Mouse (Mus musculus) cerebellum, adult 18-20 months (tissue): ENCODE results near the gene Kin.

Experiments used
- DNase-seq, 2 experiments: peaks; one replicate each; pipeline ENCODE4 v3.0.0; 2021

Gene Kin

DNA sequence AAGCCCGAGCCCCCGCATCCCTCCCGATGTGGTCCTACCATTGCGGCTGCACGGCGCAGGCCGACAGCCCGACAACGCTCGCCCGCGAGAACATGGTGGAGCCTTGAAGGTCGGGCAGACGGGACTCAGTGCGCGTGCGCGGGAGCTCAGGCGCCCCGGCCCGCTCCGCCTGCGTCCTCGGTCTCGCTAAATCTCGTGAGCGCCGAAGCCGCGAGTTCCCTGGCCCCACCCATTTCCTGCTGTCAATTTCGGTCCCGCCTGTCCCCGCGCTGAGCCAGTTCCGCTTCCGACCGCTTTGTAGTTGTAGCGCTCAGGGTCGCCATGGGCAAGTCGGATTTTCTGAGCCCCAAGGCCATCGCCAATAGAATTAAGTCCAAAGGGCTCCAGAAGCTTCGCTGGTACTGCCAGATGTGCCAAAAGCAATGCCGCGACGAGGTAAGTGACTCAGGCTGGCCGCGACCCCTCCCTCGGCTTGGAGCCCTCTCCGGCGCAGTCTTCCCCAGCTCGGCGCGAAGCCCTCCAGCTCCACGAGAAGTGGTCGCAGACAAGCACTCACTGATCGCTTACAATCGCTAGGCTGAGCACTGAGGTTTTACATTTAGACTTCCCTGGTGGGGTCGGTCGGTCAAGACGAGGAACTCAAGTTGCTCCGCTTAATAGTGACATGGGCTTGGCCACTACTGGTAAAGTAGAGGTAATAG is at the start of gene Kin, which contains the start of gene Atp5c1:
Gene Kin (plus strand): TSS at position 284 of the 701 bp plus-strand sequence.
Gene Atp5c1 (minus strand): TSS at position 201 of the 701 bp plus-strand sequence.
- DNase-seq: peak; percentile 96 to 97

DNA sequence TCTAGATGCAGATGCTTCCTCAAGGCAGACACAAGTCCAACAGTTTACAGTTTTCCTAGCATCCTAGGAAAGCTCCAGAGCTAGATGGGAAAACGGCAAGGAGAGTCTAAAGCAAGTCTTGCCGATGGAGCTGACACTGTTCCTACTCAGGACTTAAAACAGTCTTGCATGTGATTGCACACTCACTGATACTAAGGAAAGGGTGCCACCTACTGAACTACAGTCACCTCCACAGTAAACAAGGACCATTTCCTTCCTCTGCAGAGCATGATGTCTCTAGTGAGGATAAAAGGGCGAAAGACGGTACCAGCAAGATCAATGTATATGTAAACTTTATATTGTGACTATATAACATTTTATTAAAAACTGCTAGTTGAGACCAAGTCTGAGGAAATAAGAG is 46.7 kb upstream of the Kin start:
- DNase-seq: no peak

DNA sequence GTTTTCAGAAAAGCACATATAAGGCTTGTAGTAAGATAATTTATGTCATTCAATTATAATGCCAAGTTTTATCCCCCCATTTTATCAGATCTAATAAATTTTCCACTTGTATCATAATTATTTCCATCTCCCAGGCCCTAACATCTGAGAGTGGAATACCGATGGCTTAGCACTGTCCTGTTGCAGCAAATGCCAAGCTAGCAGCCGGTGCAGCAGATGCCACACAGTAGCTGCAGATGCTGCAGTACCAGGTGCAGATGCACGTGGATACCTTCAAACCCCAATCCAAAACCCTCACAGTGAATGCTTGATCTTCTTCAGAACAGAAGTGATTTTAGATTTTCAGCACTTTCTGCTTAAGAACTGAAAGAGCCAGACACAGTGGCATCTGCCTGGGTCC is 45.4 kb upstream of the Kin start:
- DNase-seq: no peak

DNA sequence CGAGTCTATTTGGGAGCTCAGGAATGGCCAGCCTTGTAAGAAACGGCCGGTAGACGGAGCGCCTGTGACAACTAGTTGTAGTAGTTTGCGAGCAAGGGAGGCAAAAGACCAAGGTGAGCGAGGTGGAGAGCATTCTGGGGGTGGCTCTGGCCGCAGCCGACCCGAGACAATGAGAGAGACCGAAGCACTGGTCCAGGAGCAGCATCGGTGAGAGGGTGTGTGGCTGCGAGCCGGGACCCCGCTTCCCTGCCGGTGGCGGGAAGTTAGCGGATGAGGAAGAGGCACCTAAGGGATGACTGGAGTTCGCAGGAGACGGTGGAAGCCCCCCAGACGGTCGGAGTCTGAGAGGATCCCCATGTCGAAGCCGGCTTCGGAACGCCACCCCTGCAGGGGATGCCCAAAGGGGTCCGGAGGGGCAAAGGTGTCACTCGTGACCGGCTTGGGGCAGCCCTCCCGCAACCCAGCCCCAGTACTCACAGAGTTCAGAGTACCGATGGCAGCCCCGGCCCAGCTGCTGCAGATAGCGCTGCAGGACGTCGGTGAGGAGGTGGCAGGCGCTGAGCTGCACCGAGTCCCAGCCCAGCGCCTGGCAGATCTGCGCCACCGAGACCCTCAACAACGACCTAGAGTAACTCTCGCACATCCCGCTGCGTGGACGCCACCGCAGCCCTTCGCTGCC is 32.5 kb upstream of the Kin start:
- peak; percentile 37 to 50 for DNase-seq

DNA sequence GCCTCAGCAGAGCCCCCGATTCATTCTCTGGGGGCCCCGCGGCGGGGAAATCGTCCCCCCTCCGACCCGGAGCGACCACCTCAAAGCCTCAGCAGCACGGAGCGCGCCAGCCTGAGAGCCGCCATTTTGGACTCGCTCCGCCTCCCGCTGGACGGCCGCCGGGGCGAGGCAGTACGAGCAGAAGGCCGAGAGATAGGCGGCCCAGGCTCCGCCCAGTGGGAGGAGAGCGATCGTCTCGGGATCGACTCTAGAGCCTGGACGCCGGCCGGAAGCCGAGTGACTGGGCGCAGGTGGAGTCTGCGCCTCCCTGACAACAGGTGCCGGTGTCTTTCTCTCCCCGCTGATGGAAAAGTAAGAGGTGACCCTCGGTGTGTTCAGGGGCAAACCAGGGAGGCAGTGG is 31.9 kb upstream of the Kin start, which contains the start of gene Taf3:
Gene Taf3 (minus strand): TSS at position 136 of the 400 bp plus-strand sequence.
- DNase-seq: peak; percentile 95 to 96

DNA sequence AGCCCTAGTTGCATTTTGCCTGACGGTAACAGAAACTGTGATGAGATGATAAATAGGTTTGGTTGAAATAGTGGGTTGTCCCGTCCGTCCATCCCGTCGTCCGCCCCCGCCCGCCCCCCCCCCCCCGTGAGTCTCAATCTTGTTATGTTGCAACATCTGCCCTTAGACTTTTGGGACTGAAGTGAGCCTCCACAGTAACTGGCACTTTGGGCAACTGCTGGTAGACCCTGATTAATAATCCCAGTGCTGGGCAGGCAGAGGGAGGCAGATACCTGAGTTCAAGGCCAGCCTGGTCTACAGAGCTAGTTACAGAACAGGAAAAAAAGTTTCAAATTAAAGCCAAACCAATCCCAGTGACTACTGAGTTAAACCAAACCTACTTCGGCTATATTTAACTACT is 30.9 kb upstream of the Kin start:
- no peak for DNase-seq

DNA sequence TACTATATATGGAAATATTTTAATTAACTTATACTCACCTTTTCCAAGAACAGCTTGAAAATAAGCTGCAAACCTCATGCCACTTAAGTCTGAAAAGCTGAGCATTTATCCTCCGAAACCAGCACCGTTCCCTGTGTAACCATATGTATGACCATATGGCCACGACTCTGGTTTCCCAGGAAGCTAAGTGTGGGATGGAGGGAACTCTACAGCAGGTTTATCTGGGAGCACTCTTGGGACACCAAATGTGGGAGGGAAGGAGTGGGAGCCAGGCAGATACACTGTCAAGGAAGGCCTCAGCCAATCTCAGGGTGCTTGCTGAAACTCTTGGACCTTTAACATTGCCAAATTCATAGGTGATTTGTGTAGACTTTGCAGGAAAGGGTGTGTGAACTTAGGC is 29.5 kb upstream of the Kin start:
- no peak for DNase-seq

DNA sequence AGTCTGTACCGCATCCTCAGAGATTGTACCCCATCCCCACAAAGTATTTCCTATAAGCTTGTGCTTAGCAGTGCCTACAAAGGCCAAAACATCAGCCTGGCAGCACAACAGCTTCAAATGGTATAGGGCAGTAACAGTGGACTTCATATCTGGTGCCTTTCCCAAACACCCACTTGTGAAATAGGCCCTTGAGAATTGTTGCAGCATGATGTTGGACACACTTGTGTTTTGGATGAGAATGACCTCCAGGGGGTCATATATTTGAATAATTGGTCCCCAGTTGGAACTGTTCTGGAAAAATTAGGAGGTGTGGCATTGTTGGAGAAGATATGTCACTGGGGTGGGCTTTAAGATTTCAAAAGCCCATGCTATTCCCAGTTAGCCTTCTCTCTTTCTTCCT is 28.4 kb upstream of the Kin start:
- DNase-seq: no peak

DNA sequence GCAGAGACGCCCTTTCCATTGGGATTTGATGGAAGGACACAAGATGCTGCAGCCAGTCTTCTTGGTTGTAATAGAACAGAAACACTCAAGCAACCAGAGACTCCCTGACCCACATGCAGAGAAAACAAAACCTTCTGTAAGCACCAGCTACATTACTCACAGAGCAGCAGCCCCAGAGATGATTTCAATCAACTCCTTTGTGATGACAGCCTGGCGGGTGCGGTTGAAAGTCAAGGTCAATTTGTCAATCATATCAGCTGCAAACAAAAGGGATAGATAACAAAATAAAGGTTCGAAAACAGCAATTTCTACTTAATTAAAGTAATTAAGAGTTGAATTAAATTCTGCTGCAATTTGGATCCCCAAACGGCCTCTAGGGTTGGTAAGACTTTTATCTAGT is 21.6 kb upstream of the Kin start:
- no peak for DNase-seq

DNA sequence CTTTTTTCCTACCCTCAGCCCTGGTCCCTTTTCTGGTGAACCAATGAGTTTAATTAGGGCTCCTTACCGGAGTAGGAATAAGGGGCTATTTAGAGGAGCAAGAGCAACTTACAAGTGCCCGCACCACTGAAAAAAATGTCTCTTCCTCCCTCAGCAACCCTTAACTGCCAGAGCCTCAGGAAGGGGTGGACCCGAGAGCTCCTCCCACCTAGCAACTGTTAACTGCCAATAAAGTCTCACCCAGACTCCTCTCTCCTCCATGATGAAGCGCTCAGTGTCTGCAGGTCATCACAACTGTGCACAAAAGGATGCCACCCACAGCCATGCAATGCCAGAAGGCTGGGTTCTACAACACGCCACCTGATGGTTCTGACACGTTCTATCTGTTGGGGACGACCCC is 8.6 kb upstream of the Kin start:
- DNase-seq: no peak

DNA sequence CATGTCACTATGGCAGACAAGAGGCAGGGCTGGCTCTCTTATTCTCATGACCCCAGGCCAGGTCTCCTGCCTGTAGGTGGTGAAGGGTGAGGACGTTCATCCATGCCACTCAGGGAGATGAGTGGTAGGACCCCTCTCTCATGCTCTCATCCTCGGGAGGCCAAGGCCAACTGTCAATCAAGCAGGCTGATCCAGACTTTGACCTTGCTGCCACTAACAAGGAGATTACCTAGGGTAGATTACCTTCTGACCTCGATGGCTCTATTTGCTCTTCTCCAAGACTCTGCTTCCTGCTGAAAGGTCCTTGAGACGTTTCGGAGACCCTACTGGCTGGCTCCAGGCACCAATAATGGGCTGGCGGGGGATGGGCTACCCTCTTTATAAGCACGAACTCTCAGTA is 5.9 kb upstream of the Kin start:
- no peak for DNase-seq

DNA sequence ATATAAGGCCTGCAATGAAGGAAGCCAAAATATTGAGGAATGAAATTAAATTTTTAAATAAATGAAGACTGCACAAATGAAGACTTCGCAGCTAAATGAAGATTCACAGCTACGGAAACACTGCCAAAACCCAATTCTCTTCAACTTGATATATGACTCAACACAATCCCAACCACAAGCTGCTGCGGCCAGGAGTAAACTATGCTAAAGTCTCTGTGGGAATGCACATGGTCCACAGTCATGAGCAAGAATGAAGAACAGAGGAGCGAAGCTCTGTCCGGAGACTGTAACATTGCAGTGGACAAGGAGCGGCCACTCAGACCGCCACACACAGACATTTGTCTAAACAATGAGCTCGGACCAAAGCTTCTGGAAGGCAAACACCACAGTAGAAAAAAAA is 3.7 kb upstream of the Kin start:
- no peak for DNase-seq

DNA sequence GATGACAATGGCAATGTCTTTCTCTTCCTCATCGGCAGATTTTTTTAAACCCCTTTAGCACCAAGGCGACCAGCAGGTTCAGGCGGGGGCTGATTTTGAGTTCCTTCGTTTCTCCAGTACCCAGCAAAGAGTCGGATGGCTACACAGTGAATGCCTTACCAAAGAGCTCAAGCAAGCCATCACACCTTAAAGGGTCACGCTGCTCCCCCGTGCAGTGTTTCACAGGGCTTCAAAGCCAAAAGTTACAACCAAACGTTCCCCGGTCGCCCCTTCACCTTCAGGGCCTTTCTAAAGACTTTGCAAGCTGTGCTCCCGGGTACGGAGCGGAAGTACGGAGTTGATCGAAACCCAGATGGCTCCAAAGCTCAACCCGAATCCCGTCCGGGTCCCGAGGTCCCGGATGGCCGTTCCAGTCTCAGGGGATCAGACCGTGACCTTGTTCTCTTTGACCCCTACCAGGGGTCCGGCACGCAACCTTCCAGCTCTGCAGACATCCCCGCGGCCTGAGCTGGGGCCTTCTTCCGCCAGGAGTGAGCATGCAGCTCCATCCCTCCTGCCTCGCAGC is 566 bp upstream of the Kin start:
- DNase-seq: no peak

DNA sequence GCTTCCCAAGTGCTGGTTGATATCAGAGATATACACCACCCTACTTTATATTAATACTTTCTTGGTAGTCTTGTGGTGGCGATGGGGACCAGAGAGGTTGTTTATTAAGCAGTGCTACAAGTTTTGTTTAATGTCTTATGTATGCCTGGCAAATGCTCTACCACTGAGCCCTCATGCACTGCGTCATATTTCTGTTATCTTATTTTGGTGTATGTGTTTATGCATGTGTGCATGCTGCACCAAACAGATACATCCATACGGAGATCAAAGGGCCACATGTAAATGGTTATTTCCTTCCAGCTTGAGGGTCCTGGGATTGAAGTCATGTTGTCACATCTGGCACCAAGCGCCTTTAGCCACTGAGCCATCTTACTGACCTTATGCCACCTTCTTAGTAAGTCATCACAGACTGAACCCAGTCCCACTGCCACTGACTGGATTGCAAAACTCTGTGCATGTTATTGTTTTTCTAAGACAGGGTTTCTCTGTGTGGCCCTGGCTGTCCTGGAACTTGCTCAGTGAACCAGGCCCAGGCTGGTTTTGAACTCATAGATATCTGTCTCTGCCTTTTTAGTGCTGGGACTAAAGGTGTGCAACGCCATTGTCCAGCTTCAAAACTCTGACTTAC is 1.2 kb downstream of the Kin start:
- no peak for DNase-seq

DNA sequence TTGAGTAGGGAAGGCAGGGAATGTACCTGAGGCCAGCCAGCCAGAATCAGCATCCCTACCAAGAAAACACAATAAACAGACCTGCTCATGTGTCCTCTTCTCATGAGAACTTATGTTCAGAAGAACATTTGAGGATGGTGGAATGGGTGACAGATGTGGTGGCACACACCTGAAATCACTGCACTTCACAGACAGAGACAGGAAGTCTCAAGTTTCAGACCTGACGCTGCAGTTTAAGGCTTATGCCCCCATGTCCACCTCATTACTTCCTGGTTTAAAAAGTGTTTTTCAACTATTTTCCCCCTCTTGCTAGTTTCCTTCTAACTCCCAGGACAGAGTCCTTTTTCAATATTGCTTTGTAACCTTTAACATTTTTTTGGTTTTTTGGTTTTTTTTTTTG is 2.3 kb downstream of the Kin start:
- DNase-seq: no peak

DNA sequence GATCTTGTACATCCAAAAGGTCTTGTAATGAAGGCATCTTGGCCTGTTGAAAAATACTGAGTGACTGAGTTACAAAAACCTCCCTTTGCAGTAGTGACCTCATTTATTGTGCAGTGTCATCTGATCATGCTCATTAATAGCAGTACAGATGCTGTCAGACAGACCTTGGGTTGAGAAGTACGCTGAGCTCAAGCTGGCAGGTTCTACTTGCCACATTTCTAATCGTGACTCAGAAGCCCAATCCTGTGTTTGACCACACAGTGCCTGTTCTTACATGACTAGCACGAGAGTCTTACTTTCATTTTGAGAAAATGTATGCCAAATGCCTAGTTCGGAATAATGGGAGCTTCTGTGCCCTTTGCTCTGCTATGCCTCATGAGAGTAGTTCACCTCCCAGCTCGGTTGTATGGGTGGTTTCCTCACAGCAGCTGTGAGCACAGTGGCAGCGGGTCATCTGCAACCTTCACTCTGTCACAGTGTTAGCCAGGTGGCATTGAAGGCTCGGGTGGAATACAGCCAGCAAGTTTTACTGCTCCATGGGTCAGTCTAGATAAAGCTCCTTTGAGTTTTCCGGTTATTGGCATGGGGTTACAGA is 7.0 kb downstream of the Kin start:
- DNase-seq: no peak

DNA sequence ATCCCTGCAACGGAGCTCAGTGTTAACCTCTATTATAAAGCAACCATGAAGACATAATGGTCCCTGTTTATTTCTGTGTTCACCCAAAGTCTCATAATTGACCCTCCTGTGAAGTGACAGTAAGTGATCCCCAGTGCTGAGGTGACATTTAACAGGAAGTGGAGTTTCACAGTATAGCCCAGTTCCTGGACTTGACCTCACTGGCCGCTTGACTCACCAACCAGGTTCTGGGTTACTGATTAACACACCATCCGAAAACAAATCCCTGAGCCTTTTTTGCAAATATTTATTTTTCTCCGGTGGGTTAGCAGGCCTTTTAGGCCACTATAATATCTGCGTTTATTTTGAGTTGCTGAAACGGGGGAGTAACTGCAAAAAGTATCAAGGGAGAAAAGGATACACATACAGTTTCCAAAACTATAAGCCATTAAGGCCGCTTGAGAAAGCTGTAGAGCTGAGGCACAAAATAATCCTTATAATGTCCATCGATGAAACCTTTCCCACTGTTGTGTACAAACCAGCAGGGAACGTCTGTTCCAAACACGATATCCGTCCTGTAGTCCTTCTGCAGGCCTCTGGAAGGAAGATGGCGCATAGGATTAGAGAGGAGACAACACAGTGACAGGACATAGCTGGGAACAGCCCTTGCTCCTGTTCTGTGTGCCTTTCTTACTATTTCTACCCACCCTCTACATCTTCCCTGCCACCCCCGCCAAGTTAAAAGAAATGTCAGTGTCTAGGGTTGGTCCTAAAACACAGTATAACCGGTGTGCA is 14.1 kb downstream of the Kin start:
- DNase-seq: no peak

DNA sequence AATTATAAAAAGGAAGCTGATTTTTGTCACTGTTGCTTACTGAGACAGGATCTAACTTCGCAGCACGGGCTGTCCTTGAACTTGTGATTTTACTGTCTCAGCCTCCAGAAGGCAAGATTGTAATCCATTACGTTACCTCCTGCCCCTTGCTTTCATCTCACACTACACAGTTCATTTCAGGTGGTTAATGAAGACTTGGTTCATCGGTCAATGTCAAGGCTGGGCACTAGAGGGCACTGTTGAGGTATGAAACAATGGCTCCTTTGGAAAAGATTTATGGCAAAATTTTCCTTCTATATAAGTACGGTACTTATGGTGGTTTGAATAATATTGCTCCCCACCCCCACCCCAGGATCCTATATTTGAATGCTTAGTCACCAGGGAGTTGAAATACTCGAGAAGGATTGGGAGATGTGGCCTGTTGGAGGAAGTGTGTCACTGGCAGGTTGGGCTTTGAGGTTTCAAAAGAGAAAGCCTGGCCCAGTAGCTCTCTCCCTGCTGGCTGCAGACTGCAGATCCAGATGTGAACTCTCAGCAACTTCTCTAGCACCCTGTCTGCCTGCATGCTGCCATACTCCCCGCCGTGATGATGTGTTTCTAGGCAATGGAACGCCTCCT is 18.3 kb downstream of the Kin start:
- peak; percentile 46 to 60 for DNase-seq

DNA sequence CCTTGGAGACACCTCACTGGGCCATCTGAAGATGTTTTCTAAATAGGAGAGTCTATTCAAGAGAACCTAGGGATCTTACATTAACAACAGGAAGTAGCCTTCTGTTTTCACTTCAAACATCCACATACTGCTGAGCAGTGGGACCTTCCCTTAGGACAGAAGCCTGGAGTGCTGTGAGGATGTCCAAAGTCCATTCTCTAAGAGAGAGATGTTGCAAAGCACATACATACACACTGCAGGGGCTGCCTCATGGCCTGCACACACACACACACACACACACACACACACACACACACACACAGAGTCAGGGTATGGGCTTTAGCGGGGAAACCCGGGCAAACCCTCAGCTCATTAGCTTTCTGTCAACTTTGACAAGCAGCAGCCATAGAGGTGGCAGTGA is 20.1 kb downstream of the Kin start:
- no peak for DNase-seq

DNA sequence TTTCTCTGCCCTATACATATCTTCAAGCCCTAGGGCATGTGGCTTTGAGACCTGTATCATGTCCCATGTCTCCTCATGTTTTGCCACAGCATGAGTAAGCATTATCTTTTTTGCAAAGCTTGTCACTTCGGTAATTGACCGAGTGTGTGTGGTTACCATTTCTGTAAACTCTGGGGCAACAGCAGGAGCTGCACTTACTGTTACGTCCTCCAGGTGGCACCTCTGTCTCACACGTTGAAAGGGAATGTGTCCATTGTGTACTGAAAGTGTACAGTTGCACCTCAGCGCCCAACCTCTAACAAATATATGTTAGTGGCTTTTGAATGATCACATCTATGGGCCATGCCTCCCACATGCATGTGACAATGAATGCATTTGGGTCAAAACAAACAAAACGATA is 20.8 kb downstream of the Kin start:
- DNase-seq: peak in 1 of 2 experiments; percentile 16

DNA sequence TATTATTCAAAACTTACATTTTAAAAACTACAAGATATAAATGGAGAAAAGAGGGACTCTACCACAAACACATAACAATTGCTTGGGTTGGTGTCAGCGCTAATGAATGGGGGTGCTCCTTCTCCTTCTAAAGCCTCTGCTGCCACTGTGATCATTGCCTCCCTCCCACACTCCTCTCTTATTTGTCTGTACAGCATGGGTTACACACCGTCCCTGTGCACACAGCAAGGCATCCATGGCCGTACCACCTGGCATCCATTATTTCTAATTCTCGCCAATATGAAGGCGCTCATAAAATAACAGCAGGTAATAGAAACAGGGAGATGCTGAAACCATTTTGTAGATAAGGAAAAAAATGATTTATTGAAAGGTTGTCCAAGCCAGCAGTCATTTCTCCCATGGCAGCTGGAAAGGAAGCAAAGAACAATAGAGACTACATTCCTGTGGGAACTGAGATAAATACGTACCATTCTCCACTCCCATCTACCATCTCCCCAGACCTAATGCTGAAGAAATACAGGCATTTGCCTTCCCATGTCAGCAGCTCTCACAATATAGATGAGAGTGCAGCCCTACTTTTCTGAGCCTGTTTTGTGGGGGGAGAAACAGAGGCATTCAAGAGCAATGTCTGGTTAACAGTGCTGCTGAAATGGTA is 28.3 kb downstream of the Kin start:
- no peak for DNase-seq

DNA sequence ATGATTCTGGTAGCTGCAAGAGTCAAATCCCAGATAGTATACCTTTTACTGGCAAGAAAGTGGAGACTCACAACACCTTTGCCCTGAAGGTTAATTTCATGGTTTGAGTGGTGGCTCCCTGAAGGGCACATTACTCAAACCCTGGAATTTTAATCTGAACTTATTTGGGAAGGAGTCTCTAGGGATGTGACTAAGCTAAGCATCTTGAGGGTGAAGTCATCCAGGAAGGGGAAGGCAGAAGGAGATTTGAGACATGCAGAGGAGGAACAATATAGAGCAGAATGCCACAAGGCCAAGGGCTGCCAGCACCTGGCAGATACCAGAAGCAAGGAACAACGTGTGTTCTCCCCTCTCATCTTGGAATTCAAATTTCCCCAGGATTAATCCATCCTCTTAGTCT is 38.4 kb downstream of the Kin start:
- no peak for DNase-seq
